Comparison of ENCODE assay signal across 22 mouse cellular contexts in genomic region chr11:113855661-113856060, GRCm38 (mm10).
DNase-seq lines count a peak whose midpoint lies in the region; TF ChIP-seq lines count a peak whose summit lies in the region.
"Had no signal": no experiment of that assay in that cellular context is flagged by ENCODE, and none has a peak within 500 bp of the region (broad histone marks: within the 10 kb centered on the region; RNA-seq: fewer than 3 reads in every experiment).

No protein-coding gene starts in this region.

- DNase-seq in cerebellum, adult 2 months, result peak; percentile 9 to 16
- DNase-seq in cerebellum, adult 18-20 months, result no peak
- peak; percentile 33 to 45 for DNase-seq in cerebellum, postnatal 14 days
- DNase-seq in cerebellum, adult 11-12 months, result no peak
- peak; percentile 7 for DNase-seq in brain, adult 2 months (ENCODE audit: low read depth, low spot score)
- DNase-seq in adrenal gland, adult 2 months, result no peak
- DNase-seq: adrenal gland, postnatal 14 days; gastrocnemius, postnatal 10 days; gastrocnemius, postnatal 36 days; heart, adult 2 months; heart, postnatal 14 days; heart, postnatal 4 days; kidney, adult 11 months; kidney, adult 8-10 months had no signal

- no peak for TF ChIP-seq CTCF in cerebellum, adult 2 months (IDR thresholded peaks at IDR 0.05; ENCODE audit: borderline replicate concordance, insufficient read depth, low read depth, low read length)
- TF ChIP-seq CTCF in E14TG2a.4 (conservative IDR thresholded peaks at IDR 0.05; ENCODE audit: low read length), result no peak

- H3K9me3 ChIP-seq in E14TG2a.4 (ENCODE audit: low read length), result no peaks in the 10 kb centered on the region
- H3K9me3 ChIP-seq: forebrain, embryonic 13.5 days; heart, embryonic 10.5 days; heart, embryonic 13.5 days; hindbrain, embryonic 12.5 days; hindbrain, embryonic 15.5 days; intestine, embryonic 15.5 days had no signal

- peaks cover 8% of the 10 kb centered on the region; the same call in 1 of the 2 replicates for H3K4me1 ChIP-seq in cerebellum, adult 2 months (ENCODE audit: control insufficient read depth, insufficient read depth, low read length)
- H3K4me1 ChIP-seq in E14TG2a.4 (replicated peaks; ENCODE audit: low read depth, low read length), result peaks cover 10% of the 10 kb centered on the region; the same call in 1 of the 2 replicates
- H3K4me1 ChIP-seq: forebrain, embryonic 13.5 days; heart, embryonic 13.5 days; hindbrain, embryonic 12.5 days; hindbrain, embryonic 15.5 days; intestine, embryonic 15.5 days had no signal

- 19% methylated on average over 13 of the region's 13 CpGs for WGBS in cerebellum, adult 2 months

- H3K4me3 ChIP-seq in cerebellum, adult 2 months (replicated peaks; ENCODE audit: insufficient read depth, low read depth, low read length), result no peak overlapping the region
- H3K4me3 ChIP-seq in E14TG2a.4 (replicated peaks; ENCODE audit: low read length), result peak overlapping the region; percentile 39; the same call in 1 of the 2 replicates
- H3K4me3 ChIP-seq: forebrain, embryonic 10.5 days; forebrain, embryonic 13.5 days; heart, adult 2 months; heart, embryonic 10.5 days; heart, embryonic 13.5 days; hindbrain, embryonic 12.5 days; hindbrain, embryonic 15.5 days; intestine, embryonic 15.5 days had no signal

- TF ChIP-seq POLR2A in cerebellum, adult 2 months (IDR thresholded peaks at IDR 0.05; ENCODE audit: borderline replicate concordance, insufficient read depth, low read length), result no peak

- H3K27me3 ChIP-seq in cerebellum, adult 2 months (ENCODE audit: control insufficient read depth, insufficient read depth, low read length), result no peaks in the 10 kb centered on the region
- peaks cover 6% of the 10 kb centered on the region; the same call in 1 of the 2 replicates for H3K27me3 ChIP-seq in E14TG2a.4 (ENCODE audit: insufficient read depth, low read length)
- H3K27me3 ChIP-seq: heart, embryonic 13.5 days; hindbrain, embryonic 12.5 days; hindbrain, embryonic 15.5 days; intestine, embryonic 15.5 days had no signal

- H3K27ac ChIP-seq in cerebellum, adult 2 months (ENCODE audit: insufficient read depth, low read length), result no peak overlapping the region
- H3K27ac ChIP-seq: forebrain, embryonic 10.5 days; forebrain, embryonic 13.5 days; heart, adult 2 months; heart, embryonic 10.5 days; heart, embryonic 13.5 days; hindbrain, embryonic 12.5 days; hindbrain, embryonic 15.5 days; intestine, embryonic 15.5 days had no signal

- H3K36me3 ChIP-seq in E14TG2a.4 (ENCODE audit: insufficient read depth, low read length), result no peaks in the 10 kb centered on the region
- H3K36me3 ChIP-seq: forebrain, embryonic 10.5 days; hindbrain, embryonic 15.5 days; intestine, embryonic 15.5 days had no signal

Comparison
In these comparisons a context has a peak if more than half of its experiments do, and no peak if none do; other contexts are left out.
1. DNase-seq: peak in cerebellum, adult 2 months (2 of 2), cerebellum, postnatal 14 days (2 of 2) and brain, adult 2 months (single experiment); none in cerebellum, adult 18-20 months (0 of 2), cerebellum, adult 11-12 months (single experiment) and adrenal gland, adult 2 months (single experiment).